Mouse (Mus musculus) kidney, postnatal 14 days (tissue): ENCODE measurements around the gene Siglece.

Experiments
- DNase-seq: peaks from one replicate; pipeline ENCODE4 v3.0.0; 2022; ENCODE audit warnings: mixed read lengths

Gene Siglece

GRCm38 (mm10) chr7:43625065-43625464, 34.9 kb downstream of the Siglece start:
- DNase-seq = no peak

- DNase-seq = no peak
Observed at GRCm38 (mm10) chr7:43623819-43624218, 36.1 kb downstream of the Siglece start.

GRCm38 (mm10) chr7:43622927-43623326, 37.0 kb downstream of the Siglece start:
- DNase-seq = no peak

- DNase-seq = no peak
Observed at GRCm38 (mm10) chr7:43613816-43614551, 46.0 kb downstream of the Siglece start.

GRCm38 (mm10) chr7:43608316-43608824, 51.6 kb downstream of the Siglece start:
- DNase-seq = no peak

GRCm38 (mm10) chr7:43607743-43608287, 52.1 kb downstream of the Siglece start:
- no peak for DNase-seq

- DNase-seq = peak; percentile 63
Observed at GRCm38 (mm10) chr7:43606896-43607742, 52.8 kb downstream of the Siglece start, which contains the start of gene Zfp819. Zfp819 (plus strand) TSS chr7:43607169.

- DNase-seq = no peak
Observed at GRCm38 (mm10) chr7:43601884-43602283, 58.1 kb downstream of the Siglece start.
